Mouse (Mus musculus) ES-Bruce4 (cell line): ENCODE data around the gene Zrsr1.

Experiments used
- CTCF ChIP-seq: IDR thresholded peaks from one replicate; pipeline ENCODE4 v1.8.1; 2011; ENCODE audit warnings: low read depth, low read length
- EP300 ChIP-seq: IDR thresholded peaks from 2 replicates; pipeline ENCODE4 v1.6.1; 2011; ENCODE audit warnings: low read depth, low read length; ENCODE audit not compliant: insufficient read depth
- POLR2A ChIP-seq: IDR thresholded peaks from one replicate; pipeline ENCODE4 v1.8.1; 2011; ENCODE audit warnings: low read length; ENCODE audit not compliant: insufficient read depth

GRCm38 (mm10) chr11:22936446-22937125 is 35.2 kb upstream of the Zrsr1 start:
- TF ChIP-seq CTCF (no peak), POLR2A (no peak), EP300 (no peak)
